In the genomic region with DNA sequence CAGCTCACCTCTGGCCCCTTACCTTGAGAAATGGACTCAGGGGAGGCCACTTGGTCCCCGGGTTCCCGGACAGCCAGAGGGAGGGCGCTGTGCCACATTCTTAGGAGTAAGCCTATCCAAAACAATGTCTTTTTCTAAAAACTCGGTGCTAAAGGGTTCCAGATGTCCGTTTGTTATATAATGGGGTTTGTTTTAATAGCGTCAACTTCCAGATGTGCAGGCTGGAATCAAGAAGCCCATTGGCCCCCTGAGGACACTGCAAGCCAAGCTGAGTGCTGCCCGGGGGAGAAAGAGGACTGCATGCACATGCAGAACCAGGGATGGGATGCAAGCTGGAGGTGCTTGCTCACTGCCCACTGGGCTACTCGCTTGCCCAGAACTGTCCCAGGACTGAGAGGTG, we compare ENCODE assay signal across 14 mouse cellular contexts. TPM values are rescaled to one million over a fixed set of nuclear protein-coding genes. Genes with fewer than 3 reads are reported as not detected.
DNase-seq lines count a peak whose midpoint lies in the region; ATAC-seq lines count a peak whose summit lies in the region.
"Had no signal": no experiment of that assay in that cellular context is flagged by ENCODE, and none has a peak within 500 bp of the region (broad histone marks: within the 10 kb centered on the region; RNA-seq: fewer than 3 reads in every experiment).

No protein-coding gene starts in this region.

- H3K36me3 ChIP-seq in heart, embryonic 10.5 days, result no peaks in the 10 kb centered on the region
- H3K36me3 ChIP-seq in embryonic facial prominence, embryonic 13.5 days, result no peaks in the 10 kb centered on the region
- no peaks in the 10 kb centered on the region for H3K36me3 ChIP-seq in stomach, embryonic 16.5 days (ENCODE audit: control insufficient read depth, insufficient read depth, low read length)
- H3K36me3 ChIP-seq in forebrain, embryonic 13.5 days (ENCODE audit: poor library complexity, severe bottlenecking), result no peaks in the 10 kb centered on the region
- H3K36me3 ChIP-seq: G1E; liver, embryonic 13.5 days; midbrain, embryonic 13.5 days had no signal

- H3K4me1 ChIP-seq in heart, embryonic 10.5 days, result no peaks in the 10 kb centered on the region
- peaks cover 25% of the 10 kb centered on the region for H3K4me1 ChIP-seq in embryonic facial prominence, embryonic 13.5 days
- 0 out of 2 replicates have a peak, but pooled peaks cover 6% of the 10 kb centered on the region for H3K4me1 ChIP-seq in stomach, embryonic 16.5 days (ENCODE audit: control insufficient read depth, insufficient read depth, low read length)
- no peaks in the 10 kb centered on the region for H3K4me1 ChIP-seq in forebrain, embryonic 13.5 days
- H3K4me1 ChIP-seq: liver, embryonic 13.5 days; midbrain, embryonic 13.5 days had no signal

- no peak overlapping the region for H3K4me3 ChIP-seq in heart, embryonic 10.5 days
- no peak overlapping the region for H3K4me3 ChIP-seq in embryonic facial prominence, embryonic 13.5 days
- no peak overlapping the region for H3K4me3 ChIP-seq in stomach, embryonic 16.5 days (replicated peaks; ENCODE audit: low read length)
- no peak overlapping the region for H3K4me3 ChIP-seq in forebrain, embryonic 13.5 days
- H3K4me3 ChIP-seq: left cerebral cortex, adult 2 months; liver, embryonic 13.5 days; midbrain, embryonic 13.5 days had no signal

- no peak overlapping the region for H3K27ac ChIP-seq in heart, embryonic 10.5 days
- peak overlapping the region; percentile 24 for H3K27ac ChIP-seq in embryonic facial prominence, embryonic 13.5 days
- H3K27ac ChIP-seq in stomach, embryonic 16.5 days (ENCODE audit: low read length), result no peak overlapping the region
- no peak overlapping the region for H3K27ac ChIP-seq in forebrain, embryonic 13.5 days
- H3K27ac ChIP-seq: left cerebral cortex, adult 2 months; liver, embryonic 13.5 days; midbrain, embryonic 13.5 days had no signal

- DNase-seq in heart, postnatal 14 days, result peak; percentile 35 to 44
- DNase-seq in heart, embryonic 10.5 days (ENCODE audit: low spot score), result no peak
- peak; percentile 53 to 66 for DNase-seq in gastrocnemius, postnatal 36 days
- no peak for DNase-seq in adrenal gland, adult 18-20 months (ENCODE audit: low spot score in 2 of 2)
- DNase-seq: cerebellum, adult 11 months; liver, embryonic 13.5 days; thymus, postnatal 4 days had no signal

- H3K9ac ChIP-seq in embryonic facial prominence, embryonic 13.5 days, result no peak overlapping the region
- no peak overlapping the region for H3K9ac ChIP-seq in stomach, embryonic 16.5 days (ENCODE audit: low read length)
- no peak overlapping the region for H3K9ac ChIP-seq in forebrain, embryonic 13.5 days
- H3K9ac ChIP-seq: liver, embryonic 13.5 days; midbrain, embryonic 13.5 days had no signal

- peak overlapping the region; percentile 12 for H3K4me2 ChIP-seq in embryonic facial prominence, embryonic 13.5 days
- no peak overlapping the region for H3K4me2 ChIP-seq in stomach, embryonic 16.5 days (ENCODE audit: low read depth, low read length)
- no peak overlapping the region for H3K4me2 ChIP-seq in forebrain, embryonic 13.5 days
- H3K4me2 ChIP-seq: liver, embryonic 13.5 days; midbrain, embryonic 13.5 days had no signal

- no peak for ATAC-seq in embryonic facial prominence, embryonic 13.5 days (ENCODE audit: insufficient number of reproducible peaks, insufficient read depth, low FRiP score, low TSS enrichment, low read depth)
- peak; percentile 60; the same call in 1 of the 2 replicates for ATAC-seq in stomach, embryonic 16.5 days (ENCODE audit: insufficient read depth, low FRiP score)
- no peak for ATAC-seq in forebrain, embryonic 13.5 days
- ATAC-seq: midbrain, embryonic 13.5 days had no signal

- no peaks in the 10 kb centered on the region for H3K9me3 ChIP-seq in heart, embryonic 10.5 days
- no peaks in the 10 kb centered on the region for H3K9me3 ChIP-seq in embryonic facial prominence, embryonic 13.5 days
- H3K9me3 ChIP-seq in stomach, embryonic 16.5 days (replicated peaks; ENCODE audit: control insufficient read depth, low read length), result 0 out of 2 replicates have a peak, but pooled peaks cover 4% of the 10 kb centered on the region
- no peaks in the 10 kb centered on the region; the same call in 1 of the 2 replicates for H3K9me3 ChIP-seq in forebrain, embryonic 13.5 days (replicated peaks)
- H3K9me3 ChIP-seq: liver, embryonic 13.5 days; midbrain, embryonic 13.5 days had no signal

- intact Hi-C loops in heart, postnatal 14 days (cut with DNase I), result no loop called here
- intact Hi-C loops in gastrocnemius, postnatal 36 days (cut with DNase I), result no loop called here

- peaks cover 20% of the 10 kb centered on the region for H3K27me3 ChIP-seq in heart, embryonic 10.5 days (ENCODE audit: insufficient read depth, poor library complexity, severe bottlenecking)
- H3K27me3 ChIP-seq in embryonic facial prominence, embryonic 13.5 days, result 0 out of 2 replicates have a peak, but pooled peaks cover 2% of the 10 kb centered on the region
- no peaks in the 10 kb centered on the region for H3K27me3 ChIP-seq in stomach, embryonic 16.5 days (ENCODE audit: control insufficient read depth, insufficient read depth, low read length)
- no peaks in the 10 kb centered on the region for H3K27me3 ChIP-seq in forebrain, embryonic 13.5 days
- H3K27me3 ChIP-seq: liver, embryonic 13.5 days; midbrain, embryonic 13.5 days had no signal

- WGBS in heart, embryonic 10.5 days, result 69% methylated on average over 8 of the region's 8 CpGs
- 27% methylated on average over 8 of the region's 8 CpGs for WGBS in embryonic facial prominence, embryonic 13.5 days
- 42% methylated on average over 8 of the region's 8 CpGs for WGBS in stomach, embryonic 16.5 days
- 82% methylated on average over 8 of the region's 8 CpGs for WGBS in forebrain, embryonic 13.5 days

RNA-seq across cellular contexts. Expression of gene Emilin3, which starts 20.2 kb away (rescaled TPM):
- total RNA-seq in heart, postnatal 14 days (2021), result 10 to 100 TPM in 1 of 2 experiments, 1 to 10 TPM in 1; 8.9 to 10.2 TPM
- polyA plus RNA-seq in heart, embryonic 10.5 days (2016; fragmentation: Nextera tagmentation; extraction: Ambion mirVana), result 1.2 and 2.5 TPM in 2 replicates
- polyA plus RNA-seq in embryonic facial prominence, embryonic 13.5 days (2015; fragmentation: Nextera tagmentation; extraction: Ambion mirVana), result 25.0 and 27.0 TPM in 2 replicates
- under 1 TPM; 0.36 to 0.44 TPM for total RNA-seq in gastrocnemius, postnatal 36 days (2021)
- polyA plus RNA-seq in stomach, embryonic 16.5 days (2015; fragmentation: Nextera tagmentation; extraction: Ambion mirVana), result 22.5 and 25.3 TPM in 2 replicates
- 0.72 and 0.84 TPM in 2 replicates for polyA plus RNA-seq in forebrain, embryonic 13.5 days (2015; fragmentation: Nextera tagmentation; extraction: Ambion mirVana)
- not detected for total RNA-seq in adrenal gland, adult 18-20 months (2021)
- total RNA-seq: common myeloid progenitor, adult 5-6 weeks had no signal
- polyA plus RNA-seq: G1E had no signal

RNA-seq across cellular contexts. Expression of gene Lpin3, which starts 51.9 kb away (rescaled TPM):
- total RNA-seq in heart, postnatal 14 days (2021), result 1 to 10 TPM; 5.9 to 7.0 TPM
- polyA plus RNA-seq in heart, embryonic 10.5 days (2016; fragmentation: Nextera tagmentation; extraction: Ambion mirVana), result 1.9 and 2.4 TPM in 2 replicates
- polyA plus RNA-seq in embryonic facial prominence, embryonic 13.5 days (2015; fragmentation: Nextera tagmentation; extraction: Ambion mirVana), result 2.1 and 2.4 TPM in 2 replicates
- total RNA-seq in gastrocnemius, postnatal 36 days (2021), result 1 to 10 TPM; 3.0 to 4.6 TPM
- polyA plus RNA-seq in stomach, embryonic 16.5 days (2015; fragmentation: Nextera tagmentation; extraction: Ambion mirVana), result 17.6 and 26.5 TPM in 2 replicates
- polyA plus RNA-seq in forebrain, embryonic 13.5 days (2015; fragmentation: Nextera tagmentation; extraction: Ambion mirVana), result 0.06 and 0.21 TPM in 2 replicates
- 10 to 100 TPM; 12.9 to 46.6 TPM for total RNA-seq in adrenal gland, adult 18-20 months (2021)
- total RNA-seq: common myeloid progenitor, adult 5-6 weeks had no signal

RNA-seq across cellular contexts. Expression of gene Zhx3, which starts 59.5 kb away (rescaled TPM):
- total RNA-seq in heart, postnatal 14 days (2021), result 10 to 100 TPM; 54.3 to 59.2 TPM
- polyA plus RNA-seq in heart, embryonic 10.5 days (2016; fragmentation: Nextera tagmentation; extraction: Ambion mirVana), result 5.9 and 6.1 TPM in 2 replicates
- polyA plus RNA-seq in embryonic facial prominence, embryonic 13.5 days (2015; fragmentation: Nextera tagmentation; extraction: Ambion mirVana), result 12.6 and 12.7 TPM in 2 replicates
- total RNA-seq in gastrocnemius, postnatal 36 days (2021), result 10 to 100 TPM; 24.8 to 25.7 TPM
- 9.8 and 10.7 TPM in 2 replicates for polyA plus RNA-seq in stomach, embryonic 16.5 days (2015; fragmentation: Nextera tagmentation; extraction: Ambion mirVana)
- polyA plus RNA-seq in forebrain, embryonic 13.5 days (2015; fragmentation: Nextera tagmentation; extraction: Ambion mirVana), result 13.7 and 14.0 TPM in 2 replicates
- total RNA-seq in adrenal gland, adult 18-20 months (2021), result 10 to 100 TPM; 50.5 to 91.1 TPM

Comparison
In these comparisons a context has a peak if more than half of its experiments do, and no peak if none do; other contexts are left out.
1. DNase-seq: peak in heart, postnatal 14 days (2 of 2) and gastrocnemius, postnatal 36 days (2 of 2); none in heart, embryonic 10.5 days (single experiment) and adrenal gland, adult 18-20 months (0 of 2).